Mouse (Mus musculus) kidney, adult 2 months (tissue): ENCODE measurements around the gene Ttll7. TPM values are rescaled to one million over a fixed set of nuclear protein-coding genes. Genes with fewer than 3 reads are reported as not detected.

Source experiments
- DNase-seq: peaks from one replicate; pipeline ENCODE4 v3.0.0; 2021
- H3K27ac ChIP-seq: fragments of 200-500 bp; 2 replicates; pipeline ENCODE4 v1.5.1; 2012; ENCODE audit warnings: low read depth, low read length, control low read depth, inconsistent platforms; ENCODE audit not compliant: insufficient read depth
- H3K27me3 ChIP-seq: fragments of 200-500 bp; replicated peaks from 2 replicates; pipeline ENCODE4 v1.6.1; 2012; ENCODE audit warnings: mild to moderate bottlenecking, moderate library complexity, low read length, inconsistent platforms; ENCODE audit not compliant: control insufficient read depth, insufficient read depth
- H3K36me3 ChIP-seq: fragments of 200-500 bp; 2 replicates; pipeline ENCODE4 v1.6.1; 2012; ENCODE audit warnings: mild to moderate bottlenecking, moderate library complexity, low read length, inconsistent platforms; ENCODE audit not compliant: control insufficient read depth, insufficient read depth
- H3K4me1 ChIP-seq: fragments of 200-500 bp; 2 replicates; pipeline ENCODE4 v1.6.1; 2011; ENCODE audit warnings: low read length; ENCODE audit not compliant: control insufficient read depth, insufficient read depth
- H3K4me3 ChIP-seq: fragments of 200-500 bp; 2 replicates; pipeline ENCODE4 v1.5.1; 2011; ENCODE audit warnings: mild to moderate bottlenecking, low read depth, low read length, control low read depth; ENCODE audit not compliant: insufficient read depth
- CTCF ChIP-seq: fragments of 200-500 bp; conservative IDR thresholded peaks from 2 replicates; pipeline ENCODE4 v1.5.1; 2011; ENCODE audit warnings: low read depth, mild to moderate bottlenecking, control low read depth, low read length, moderate library complexity, mixed read lengths; ENCODE audit not compliant: insufficient read depth, insufficient read length
- POLR2A ChIP-seq: fragments of 200-500 bp; IDR thresholded peaks from one replicate; pipeline ENCODE4 v1.6.1; 2011; ENCODE audit warnings: low read depth, low read length, control low read depth
- WGBS: fragments of 180-500 bp; shearing (Covaris S2); methylation state at CpG from one replicate; pipeline ENCODE4 v1.1.7; 2018; 5-methylcytosine and 5-hydroxymethylcytosine counted together
- polyA plus RNA-seq: library from polyadenylated mRNA; depleted of rRNA; stranded (reverse); fragments of >200 nt; gene quantifications from 2 replicates; pipeline ENCODE4 v1.2.3, GENCODE M21; 2012

Ttll7 gene
- polyA plus RNA-seq, 1 experiment, result 0.84 TPM

GRCm38 (mm10) chr3:146913107-146913506, 60.9 kb downstream of the Ttll7 start:
- TF ChIP-seq CTCF (no peak), POLR2A (no peak)
- H3K4me1 ChIP-seq, result no peaks in the 10 kb centered on the region
- no peaks in the 10 kb centered on the region for H3K36me3 ChIP-seq
- no peak overlapping the region for H3K27ac ChIP-seq
- H3K4me3 ChIP-seq, result no peak overlapping the region
- H3K27me3 ChIP-seq, result no peaks in the 10 kb centered on the region
- no peak for DNase-seq
- WGBS, result 94% methylated on average over 12 of the region's 12 CpGs

- no peaks in the 10 kb centered on the region for H3K27me3 ChIP-seq
- WGBS, result 6% methylated on average over 12 of the region's 12 CpGs
- no peaks in the 10 kb centered on the region for H3K4me1 ChIP-seq
- DNase-seq, result peak; percentile 75
- H3K4me3 ChIP-seq, result no peak overlapping the region
- TF ChIP-seq CTCF (peak; percentile 94), POLR2A (no peak)
- H3K36me3 ChIP-seq, result no peaks in the 10 kb centered on the region
- no peak overlapping the region for H3K27ac ChIP-seq
Observed at GRCm38 (mm10) chr3:146914798-146915197, 62.6 kb downstream of the Ttll7 start.

- 61% methylated on average over 8 of the region's 8 CpGs for WGBS
- DNase-seq, result no peak
- H3K4me1 ChIP-seq, result no peaks in the 10 kb centered on the region
- no peak for TF ChIP-seq POLR2A
- no peak for TF ChIP-seq CTCF
- no peak overlapping the region for H3K4me3 ChIP-seq
- no peak overlapping the region for H3K27ac ChIP-seq
- no peaks in the 10 kb centered on the region for H3K27me3 ChIP-seq
- no peaks in the 10 kb centered on the region for H3K36me3 ChIP-seq
Observed at GRCm38 (mm10) chr3:146917891-146918290, 65.7 kb downstream of the Ttll7 start.

GRCm38 (mm10) chr3:146918323-146918722, 66.2 kb downstream of the Ttll7 start:
- peak; percentile 14 for DNase-seq
- TF ChIP-seq CTCF (no peak), POLR2A (no peak)
- no peaks in the 10 kb centered on the region for H3K27me3 ChIP-seq
- H3K4me3 ChIP-seq, result no peak overlapping the region
- H3K27ac ChIP-seq, result no peak overlapping the region
- 79% methylated on average over 11 of the region's 11 CpGs for WGBS
- no peaks in the 10 kb centered on the region for H3K4me1 ChIP-seq
- no peaks in the 10 kb centered on the region for H3K36me3 ChIP-seq

- H3K4me1 ChIP-seq, result no peaks in the 10 kb centered on the region
- no peak overlapping the region for H3K27ac ChIP-seq
- no peaks in the 10 kb centered on the region for H3K27me3 ChIP-seq
- TF ChIP-seq POLR2A (no peak), CTCF (no peak)
- WGBS, result 76% methylated on average over 6 of the region's 6 CpGs
- no peak overlapping the region for H3K4me3 ChIP-seq
- no peaks in the 10 kb centered on the region for H3K36me3 ChIP-seq
- DNase-seq, result no peak
Observed at GRCm38 (mm10) chr3:146927311-146928015, 75.3 kb downstream of the Ttll7 start.

- Histone ChIP-seq H3K27me3 (no peaks in the 10 kb centered on the region), H3K36me3 (no peaks in the 10 kb centered on the region), H3K27ac (no peak overlapping the region), H3K4me3 (no peak overlapping the region), H3K4me1 (no peaks in the 10 kb centered on the region)
- WGBS, result 91% methylated on average over 7 of the region's 7 CpGs
- DNase-seq, result no peak
- no peak for TF ChIP-seq CTCF
- TF ChIP-seq POLR2A, result no peak
Observed at GRCm38 (mm10) chr3:146928141-146928540, 76.0 kb downstream of the Ttll7 start.

- no peak for DNase-seq
- H3K4me3 ChIP-seq, result no peak overlapping the region
- no peaks in the 10 kb centered on the region for H3K36me3 ChIP-seq
- H3K4me1 ChIP-seq, result no peaks in the 10 kb centered on the region
- no peak for TF ChIP-seq CTCF
- no peaks in the 10 kb centered on the region for H3K27me3 ChIP-seq
- 45% methylated on average over 5 of the region's 5 CpGs for WGBS
- no peak overlapping the region for H3K27ac ChIP-seq
Observed at GRCm38 (mm10) chr3:146929011-146929410, 76.8 kb downstream of the Ttll7 start.

GRCm38 (mm10) chr3:146931190-146931589, 79.0 kb downstream of the Ttll7 start:
- H3K4me3 ChIP-seq, result no peak overlapping the region
- 94% methylated on average over 9 of the region's 9 CpGs for WGBS

More at GRCm38 (mm10) chr3:146931190-146931589, 79.0 kb downstream of the Ttll7 start:
- TF ChIP-seq CTCF, result no peak
- TF ChIP-seq POLR2A, result no peak
- Histone ChIP-seq H3K27me3 (no peaks in the 10 kb centered on the region), H3K4me1 (no peaks in the 10 kb centered on the region), H3K36me3 (no peaks in the 10 kb centered on the region), H3K27ac (no peak overlapping the region)
- no peak for DNase-seq
